Mouse (Mus musculus): ENCODE results near the gene Pou2af1. TPM values are rescaled to one million over a fixed set of nuclear protein-coding genes. Genes with fewer than 3 reads are reported as not detected.

Gene Pou2af1
- total RNA-seq, 2 experiments from 2014 or later = 0.35 to 0.50 TPM

DNA sequence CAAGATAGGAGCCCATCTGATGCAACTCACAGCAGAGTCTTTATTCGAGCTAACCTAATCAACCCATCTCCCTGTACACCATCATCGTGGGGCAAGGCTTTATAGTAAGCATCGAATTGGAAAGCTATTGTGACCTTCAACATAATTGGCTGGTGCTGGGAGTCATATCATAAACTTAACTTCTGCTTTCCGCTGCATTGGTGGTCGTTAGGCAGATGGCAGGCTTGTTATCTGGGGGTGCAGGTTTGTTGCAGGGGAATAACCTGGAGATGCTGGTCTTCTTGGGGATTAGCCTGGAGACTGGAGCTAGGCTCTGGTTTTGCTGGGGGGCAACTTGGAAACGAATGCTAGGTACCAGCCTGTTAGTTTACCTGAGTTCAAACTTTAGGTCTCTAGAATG lies 2.4 kb downstream of the Pou2af1 start:
- intact Hi-C loops (cut with DNase I) = no loop called here
- no peak for DNase-seq

DNA sequence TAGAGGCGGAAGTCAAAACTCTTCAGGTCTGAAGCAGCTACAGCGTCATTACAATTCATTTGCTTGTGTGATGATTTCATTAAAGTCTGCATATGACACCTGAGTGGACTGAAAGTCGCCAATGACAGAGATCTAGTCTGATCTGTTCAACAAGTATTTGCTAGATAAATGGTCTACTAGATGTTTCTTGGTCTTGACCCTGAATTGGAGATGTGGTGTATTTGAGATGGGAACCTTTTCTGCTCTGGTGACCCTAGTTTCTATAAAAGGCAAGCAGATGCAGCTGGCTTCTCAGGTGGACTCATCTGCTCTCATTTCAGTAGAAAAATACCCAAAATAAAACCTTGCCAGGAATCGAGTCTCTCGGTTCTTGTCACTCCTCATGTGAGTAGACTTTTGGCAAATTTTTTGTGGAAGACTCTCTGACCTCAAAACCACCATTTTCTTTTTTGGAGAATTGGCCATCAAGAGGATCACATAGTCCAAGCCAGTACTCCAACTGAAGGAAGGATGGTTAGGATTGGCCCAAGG lies 12.2 kb downstream of the Pou2af1 start:
- no peak for DNase-seq
- intact Hi-C loops (cut with DNase I) = no loop called here

DNA sequence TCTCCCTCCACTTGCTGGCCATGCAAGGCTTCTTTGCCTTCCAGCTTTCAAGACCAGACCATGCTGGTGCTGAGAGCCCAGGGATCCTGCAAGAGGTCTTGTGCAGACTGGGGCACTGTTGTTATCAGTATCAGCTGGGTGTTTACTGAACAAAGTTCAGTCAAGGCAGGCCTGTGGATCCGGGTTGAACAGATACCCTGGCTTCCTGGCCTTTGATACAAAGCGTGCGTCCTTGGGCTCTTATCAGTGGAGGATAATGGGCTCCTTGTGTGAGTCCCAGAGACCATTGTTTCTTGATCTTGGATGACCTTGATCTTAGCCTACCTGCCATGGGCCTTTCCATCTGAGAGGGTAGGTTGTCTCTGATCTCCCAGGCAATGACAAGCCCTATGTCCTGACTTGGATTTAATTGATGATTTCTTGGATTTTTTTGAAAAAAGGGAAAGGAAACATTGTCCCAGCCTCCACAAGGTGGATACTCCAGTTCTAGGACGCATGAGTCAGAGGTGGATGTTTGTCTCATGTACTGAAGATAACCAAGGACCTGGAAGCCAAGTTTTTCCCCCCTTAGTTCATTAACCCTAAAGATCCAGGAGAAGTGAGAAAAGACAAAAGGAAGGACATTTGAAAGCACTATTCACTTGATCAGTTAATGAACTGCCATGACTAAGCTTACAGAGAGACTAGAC lies 17.3 kb downstream of the Pou2af1 start:
- intact Hi-C loops (cut with DNase I) = no loop called here
- no peak for DNase-seq

DNA sequence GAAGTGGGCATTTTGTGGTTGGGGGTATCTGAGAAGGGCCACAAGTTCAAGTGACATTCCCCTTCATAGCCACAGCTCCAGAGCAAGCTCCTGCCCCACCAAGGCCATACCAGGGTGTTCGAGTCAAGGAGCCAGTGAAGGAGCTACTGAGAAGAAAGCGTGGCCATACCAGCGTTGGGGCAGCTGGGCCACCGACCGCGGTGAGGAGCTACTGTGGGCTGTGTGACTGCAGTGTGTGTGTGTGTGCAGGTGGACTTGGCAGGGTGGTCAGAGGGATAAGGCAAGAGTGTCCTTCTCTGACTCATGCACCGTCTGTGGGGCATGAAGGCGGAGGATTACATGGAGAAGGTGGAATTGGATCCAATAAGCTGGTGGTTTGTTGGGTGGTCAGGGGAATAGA lies 18.7 kb downstream of the Pou2af1 start:
- no peak for DNase-seq
- intact Hi-C loops (cut with DNase I) = no loop called here

- intact Hi-C loops (cut with DNase I) = no loop called here
- DNase-seq = no peak
Observed at GRCm38 (mm10) chr9:51238741-51239385, 25.4 kb downstream of the Pou2af1 start.

DNA sequence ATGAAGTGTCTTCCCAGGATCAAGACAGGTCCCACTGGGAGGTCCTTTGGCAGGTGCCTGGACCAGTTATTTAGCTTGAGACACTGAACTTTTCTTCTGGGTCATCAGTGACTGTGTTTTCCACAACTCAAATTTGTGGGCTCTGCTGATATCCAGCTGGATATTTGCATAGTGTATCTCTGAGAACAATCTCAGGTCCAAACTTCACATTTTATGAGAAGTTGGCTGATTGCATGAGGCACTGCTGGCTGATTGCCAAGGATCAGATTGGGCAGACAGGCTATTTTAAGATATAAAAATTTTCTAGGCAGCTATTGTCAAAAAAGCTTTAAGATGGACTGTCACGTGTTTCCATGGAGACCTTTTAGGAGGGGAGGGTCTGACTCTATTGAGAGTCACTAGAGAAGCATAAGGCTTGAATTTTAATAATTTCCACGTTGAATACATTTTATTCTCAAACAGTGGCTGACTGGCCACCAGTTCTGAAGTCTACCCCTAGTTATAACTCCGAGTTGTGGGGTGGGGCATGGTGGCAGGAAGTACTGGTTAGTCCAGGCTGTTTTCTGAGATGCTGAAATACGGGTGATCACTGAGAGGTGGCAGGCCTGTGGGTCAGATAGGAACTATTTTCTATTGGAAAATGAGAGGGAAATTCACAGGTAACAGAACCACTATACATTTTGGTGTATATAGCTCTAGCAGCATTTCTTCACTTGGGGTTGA lies 43.4 kb downstream of the Pou2af1 start:
- no peak for DNase-seq
- intact Hi-C loops (cut with DNase I) = no loop called here

- intact Hi-C loops (cut with DNase I) = no loop called here
- no peak for DNase-seq
Observed at GRCm38 (mm10) chr9:51258426-51258825, 44.9 kb downstream of the Pou2af1 start.

GRCm38 (mm10) chr9:51268852-51269251 lies 55.3 kb downstream of the Pou2af1 start:
- intact Hi-C loops (cut with DNase I) = no loop called here
- DNase-seq = no peak

DNA sequence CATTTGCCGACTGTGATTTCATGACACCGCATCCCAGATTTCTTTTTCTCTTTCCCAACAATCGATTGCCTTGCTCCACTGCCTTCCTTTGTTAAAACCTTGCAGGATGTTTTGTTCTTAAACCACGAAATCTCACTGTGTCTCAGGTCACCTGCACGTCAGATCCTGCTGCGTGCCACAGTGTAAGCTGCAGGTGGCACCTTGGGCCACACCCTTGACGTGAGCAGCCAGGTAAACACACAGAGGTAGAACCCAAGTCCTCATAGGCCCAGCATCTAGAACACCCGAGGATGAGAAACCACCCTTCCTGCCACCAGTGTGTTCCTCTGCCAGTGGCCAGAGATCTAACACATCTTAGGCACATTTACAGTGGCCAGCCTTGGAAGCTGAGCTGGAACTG lies 57.6 kb downstream of the Pou2af1 start:
- DNase-seq = no peak
- intact Hi-C loops (cut with DNase I) = no loop called here

DNA sequence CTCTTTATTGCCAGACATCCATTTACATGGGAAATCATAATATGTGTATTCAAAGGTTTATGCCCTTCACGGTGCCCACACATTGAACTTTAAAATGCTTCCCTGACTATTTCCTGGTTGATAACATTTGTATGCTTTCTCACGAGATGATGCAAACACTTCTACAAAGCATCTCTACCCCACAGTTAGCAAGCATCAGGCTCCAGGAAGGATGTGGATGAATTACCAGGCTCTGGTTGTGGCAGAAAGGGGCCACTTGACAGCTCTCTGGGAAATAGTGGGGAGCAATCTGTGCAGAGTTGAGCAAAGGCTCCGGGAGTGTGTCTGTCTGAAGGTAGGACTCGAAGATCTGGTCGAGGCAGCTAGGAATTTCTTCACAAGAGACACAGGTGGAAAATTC lies 58.6 kb downstream of the Pou2af1 start:
- intact Hi-C loops (cut with DNase I) = no loop called here
- no peak for DNase-seq

- no peak for DNase-seq
- intact Hi-C loops (cut with DNase I) = no loop called here
Observed at GRCm38 (mm10) chr9:51273581-51274154, 60.2 kb downstream of the Pou2af1 start.

DNA sequence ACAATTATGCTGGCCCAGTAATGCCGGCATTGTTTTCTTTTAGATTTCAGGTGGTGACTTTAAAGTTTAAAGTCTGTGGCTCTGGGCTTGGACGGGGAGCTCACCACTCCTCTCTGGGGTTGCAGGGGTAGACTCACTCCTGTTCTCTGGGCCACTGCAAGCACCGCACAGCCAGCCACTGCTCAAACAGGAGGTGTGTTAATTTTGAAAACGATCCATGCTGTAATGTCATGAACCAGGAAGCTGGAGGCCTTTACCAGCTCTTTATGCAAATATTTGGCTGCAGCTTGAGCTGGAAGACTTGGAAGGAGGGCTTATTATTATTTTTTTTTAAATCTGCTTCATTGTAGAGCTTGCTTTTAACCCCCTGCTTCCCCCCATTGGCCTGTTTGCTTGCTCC lies 61.2 kb downstream of the Pou2af1 start:
- no peak for DNase-seq
- intact Hi-C loops (cut with DNase I) = no loop called here

GRCm38 (mm10) chr9:51277834-51278498 lies 64.5 kb downstream of the Pou2af1 start:
- intact Hi-C loops (cut with DNase I) = no loop called here
- DNase-seq = peak in 1 of 2 experiments; percentile 13

- DNase-seq = peak; percentile 81 to 87
- intact Hi-C loops (cut with DNase I) = no loop called here
Observed at GRCm38 (mm10) chr9:51278500-51279381, 65.2 kb downstream of the Pou2af1 start, which contains the start of gene Colca2. Gene Colca2, minus strand, starts transcription at chr9:51278569.

DNA sequence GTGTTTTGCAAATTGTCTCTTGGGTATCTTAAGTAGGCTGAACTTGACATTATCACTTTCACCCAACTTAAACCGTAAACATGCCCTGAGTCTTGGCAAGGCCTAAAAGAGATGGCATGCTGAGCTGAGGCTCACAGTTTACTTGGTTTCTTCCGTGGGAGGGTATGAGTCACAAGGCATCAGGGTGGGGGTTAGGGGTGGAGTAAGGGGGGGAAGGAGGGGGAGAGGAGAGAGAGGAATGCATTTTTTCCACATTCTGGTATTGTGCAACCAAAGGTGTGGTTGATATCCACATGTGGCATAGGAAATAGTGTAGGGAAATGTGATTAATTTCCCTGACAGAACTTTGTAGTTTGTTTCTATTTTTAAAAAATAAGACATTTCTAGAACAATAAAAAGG lies 72.6 kb downstream of the Pou2af1 start:
- intact Hi-C loops (cut with DNase I) = no loop called here
- DNase-seq = no peak

Other genes with a start within 250 kb of the Pou2af1 start
- 10 to 100 TPM; 25.7 to 27.1 TPM for gene Sik2, start 204.6 kb upstream of the Pou2af1 start, total RNA-seq (2021)
- gene Btg4, start 152.8 kb upstream of the Pou2af1 start, total RNA-seq (2021) = not detected
- gene Layn, start 136.6 kb upstream of the Pou2af1 start, total RNA-seq (2021) = 1 to 10 TPM; 6.5 to 6.9 TPM
- gene 4833427G06Rik, start 111.6 kb upstream of the Pou2af1 start, total RNA-seq (2021) = not detected
- gene Gm32742, start 48.2 kb upstream of the Pou2af1 start, total RNA-seq (2021) = not detected
- gene Colca2, start 64.9 kb downstream of the Pou2af1 start, total RNA-seq (2021) = 1 to 10 TPM in 1 of 2 experiments, under 1 TPM in 1; 0.89 to 1.6 TPM
- gene 1810046K07Rik, start 115.2 kb downstream of the Pou2af1 start, total RNA-seq (2021) = not detected

Measured in heart, postnatal 36 days (tissue).